Mouse (Mus musculus) cerebellum, adult 2 months (tissue): ENCODE measurements around the gene Nrxn1. TPM values are rescaled to one million over a fixed set of nuclear protein-coding genes. Genes with fewer than 3 reads are reported as not detected.

ENCODE experiments used
- DNase-seq, 2 experiments: peaks; one replicate each; pipeline ENCODE4 v3.0.0; 2021
- H3K27ac ChIP-seq: fragments of 200-500 bp; 2 replicates; pipeline ENCODE4 v1.5.1; 2012; ENCODE audit warnings: low read length, control low read depth, inconsistent platforms; ENCODE audit not compliant: insufficient read depth
- H3K27me3 ChIP-seq: fragments of 200-500 bp; 2 replicates; pipeline ENCODE4 v1.6.1; 2012; ENCODE audit warnings: inconsistent platforms, mild to moderate bottlenecking, low read length, moderate library complexity; ENCODE audit not compliant: control insufficient read depth, insufficient read depth
- H3K4me1 ChIP-seq: fragments of 200-500 bp; 2 replicates; pipeline ENCODE4 v1.6.1; 2011; ENCODE audit warnings: low read length; ENCODE audit not compliant: control insufficient read depth, insufficient read depth
- H3K4me3 ChIP-seq: fragments of 200-500 bp; replicated peaks from 2 replicates; pipeline ENCODE3; 2011; ENCODE audit warnings: mild to moderate bottlenecking, low read depth, low read length, control low read depth; ENCODE audit not compliant: insufficient read depth
- CTCF ChIP-seq: fragments of 200-500 bp; IDR thresholded peaks from 2 replicates; pipeline ENCODE4 v1.5.1; 2011; ENCODE audit warnings: low read depth, mild to moderate bottlenecking, control low read depth, low read length, moderate library complexity, borderline replicate concordance; ENCODE audit not compliant: insufficient read depth
- POLR2A ChIP-seq: fragments of 200-500 bp; IDR thresholded peaks from 2 replicates; pipeline ENCODE4 v1.6.1; 2011; ENCODE audit warnings: low read length, control low read depth, borderline replicate concordance; ENCODE audit not compliant: insufficient read depth
- WGBS: fragments of 180-500 bp; shearing (Covaris S2); methylation state at CpG from one replicate; pipeline ENCODE4 v1.1.7; 2018; 5-methylcytosine and 5-hydroxymethylcytosine counted together
- polyA plus RNA-seq: library from polyadenylated mRNA; depleted of rRNA; stranded (reverse); fragments of >200 nt; gene quantifications from 2 replicates; pipeline ENCODE4 v1.2.3, GENCODE M21; 2012

The Nrxn1 gene
- polyA plus RNA-seq, 1 experiment, result 143 TPM

GRCm38 (mm10) chr17:90615019-90615418 is 477.9 kb downstream of the Nrxn1 start:
- Histone ChIP-seq H3K27me3 (no peaks in the 10 kb centered on the region), H3K4me3 (no peak overlapping the region), H3K27ac (no peak overlapping the region), H3K4me1 (no peaks in the 10 kb centered on the region)
- TF ChIP-seq CTCF (no peak), POLR2A (no peak)
- DNase-seq, result no peak
- WGBS, result 86% methylated on average over 3 of the region's 3 CpGs

DNA sequence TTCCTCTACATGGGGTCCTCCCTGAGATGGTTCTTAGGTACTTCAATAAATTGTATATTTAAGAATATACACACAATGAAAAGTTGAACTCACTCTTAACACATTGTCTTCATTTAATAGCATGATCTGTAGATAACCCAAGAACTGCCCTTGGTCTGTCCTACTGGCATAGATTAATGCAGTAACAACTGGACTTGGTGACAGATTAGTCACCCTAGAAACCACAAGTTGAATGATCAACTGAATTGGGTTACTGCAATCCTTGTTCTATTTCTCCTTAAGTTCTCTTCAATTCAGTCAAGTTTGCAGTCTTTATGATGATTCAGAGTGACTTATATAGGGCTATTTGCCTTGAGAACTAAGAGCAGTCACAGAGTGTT is 485.5 kb downstream of the Nrxn1 start:
- no peak overlapping the region for H3K4me3 ChIP-seq
- no peak for DNase-seq
- H3K27me3 ChIP-seq, result no peaks in the 10 kb centered on the region
- peaks cover 2% of the 10 kb centered on the region; the same call in 1 of the 2 replicates for H3K4me1 ChIP-seq
- no peak overlapping the region for H3K27ac ChIP-seq
- TF ChIP-seq CTCF (no peak), POLR2A (no peak)

DNA sequence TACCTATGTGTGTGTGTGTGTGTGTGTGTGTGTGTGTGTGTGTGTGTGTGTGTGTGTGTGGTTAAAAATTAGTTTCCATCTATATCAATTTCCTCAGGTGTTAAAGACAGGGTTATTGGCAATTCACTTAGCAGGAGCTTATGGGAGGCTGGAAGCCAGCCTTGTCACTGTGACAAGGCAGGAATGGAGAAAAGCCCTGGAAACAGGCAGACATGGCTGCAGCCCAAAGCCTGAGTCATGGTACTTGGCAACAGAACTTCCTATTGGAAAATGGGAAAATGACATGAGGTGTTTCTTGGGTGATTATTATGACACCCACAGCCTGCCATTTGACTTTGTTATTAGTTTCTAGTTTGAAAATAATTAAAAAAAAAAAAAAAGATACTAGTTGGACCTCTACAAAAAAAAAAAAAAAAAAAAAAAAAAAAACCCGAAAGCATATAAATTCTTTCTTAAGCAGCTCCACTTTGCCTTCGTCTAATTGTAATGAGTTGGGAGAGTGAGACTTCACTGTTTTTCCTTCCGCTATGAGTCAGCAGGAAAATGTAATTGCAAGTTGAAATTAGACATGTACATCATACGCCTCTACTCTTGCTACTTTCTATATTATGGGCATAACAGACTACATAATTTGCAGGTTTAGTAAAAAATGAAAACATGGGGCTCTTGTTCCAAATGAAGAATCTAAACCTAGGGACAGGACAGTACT is 486.0 kb downstream of the Nrxn1 start:
- peaks cover 2% of the 10 kb centered on the region; the same call in 1 of the 2 replicates for H3K4me1 ChIP-seq
- H3K27ac ChIP-seq, result no peak overlapping the region
- TF ChIP-seq POLR2A (no peak), CTCF (no peak)
- no peak overlapping the region for H3K4me3 ChIP-seq
- peak; percentile 96 for DNase-seq
- WGBS, result 62% methylated on average over 4 of the region's 4 CpGs
- H3K27me3 ChIP-seq, result no peaks in the 10 kb centered on the region

GRCm38 (mm10) chr17:90599570-90600524 is 493.0 kb downstream of the Nrxn1 start:
- no peaks in the 10 kb centered on the region for H3K27me3 ChIP-seq
- no peak overlapping the region for H3K4me3 ChIP-seq
- H3K27ac ChIP-seq, result no peak overlapping the region
- TF ChIP-seq CTCF (no peak), POLR2A (no peak)
- 67% methylated on average over 9 of the region's 9 CpGs for WGBS
- no peak for DNase-seq
- peaks cover 2% of the 10 kb centered on the region; the same call in 1 of the 2 replicates for H3K4me1 ChIP-seq

GRCm38 (mm10) chr17:90594798-90595533 is 497.9 kb downstream of the Nrxn1 start:
- no peak overlapping the region for H3K27ac ChIP-seq
- 74% methylated on average over 9 of the region's 9 CpGs for WGBS
- no peak for DNase-seq
- TF ChIP-seq POLR2A, result no peak
- no peak for TF ChIP-seq CTCF
- H3K4me3 ChIP-seq, result no peak overlapping the region
- H3K27me3 ChIP-seq, result no peaks in the 10 kb centered on the region
- H3K4me1 ChIP-seq, result peaks cover 2% of the 10 kb centered on the region; the same call in 1 of the 2 replicates

DNA sequence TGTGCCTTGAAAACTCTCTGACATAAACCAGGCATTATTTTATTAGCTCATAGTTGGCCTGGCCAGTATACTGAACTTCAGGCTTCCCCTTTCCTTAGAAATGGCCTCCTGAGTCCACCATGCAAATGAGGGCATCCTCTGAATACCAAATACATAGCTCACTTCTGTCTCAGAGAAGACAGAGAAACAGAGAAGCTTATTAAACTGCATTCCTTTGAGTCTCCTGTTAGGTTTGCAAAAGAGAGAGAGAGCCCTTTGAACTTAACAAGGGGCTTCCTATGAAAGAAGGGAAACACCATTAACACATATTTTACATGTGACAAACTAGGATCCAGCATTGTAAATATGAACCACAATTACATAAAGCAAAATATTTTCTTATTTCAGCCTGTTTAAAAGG is 506.0 kb downstream of the Nrxn1 start:
- no peak for DNase-seq
- Histone ChIP-seq H3K27ac (no peak overlapping the region), H3K4me3 (no peak overlapping the region), H3K27me3 (no peaks in the 10 kb centered on the region), H3K4me1 (peaks cover 2% of the 10 kb centered on the region; the same call in 1 of the 2 replicates)
- TF ChIP-seq CTCF, result no peak
- TF ChIP-seq POLR2A, result no peak

- no peaks in the 10 kb centered on the region for H3K27me3 ChIP-seq
- WGBS, result 10% methylated on average over 8 of the region's 8 CpGs
- TF ChIP-seq POLR2A (no peak), CTCF (peak; percentile 76)
- peaks cover 2% of the 10 kb centered on the region; the same call in 1 of the 2 replicates for H3K4me1 ChIP-seq
- H3K27ac ChIP-seq, result peak overlapping the region; percentile 48; the same call in 1 of the 2 replicates
- no peak overlapping the region for H3K4me3 ChIP-seq
- DNase-seq, result peak; percentile 51 to 80
Measured at GRCm38 (mm10) chr17:90584666-90585195, 508.1 kb downstream of the Nrxn1 start.
